Mouse (Mus musculus) G1E (cell line): ENCODE measurements at regions not wholly inside any gene's neighbourhood (a gene's known extent, or its start where the extent isn't known, plus 50 kb on each side); places are given as distances from the start of the nearest gene placed in this dataset.

Experiments used
- CTCF ChIP-seq: IDR thresholded peaks from 2 replicates; pipeline ENCODE4 v1.5.1; 2012; ENCODE audit warnings: low read depth, low read length, inconsistent platforms, mixed read lengths
- POLR2AphosphoS5 ChIP-seq: IDR thresholded peaks from 2 replicates; pipeline ENCODE4 v1.6.1; 2012; ENCODE audit warnings: low read depth, low read length, inconsistent platforms; ENCODE audit not compliant: insufficient replicate concordance

GRCm38 (mm10) chr11:19427559-19427958 lies 408.8 kb upstream of the Meis1 start:
- no peak for TF ChIP-seq CTCF
- no peak for TF ChIP-seq POLR2AphosphoS5
